Mouse (Mus musculus) ES-E14 (cell line): ENCODE measurements around the gene Stau1.

ENCODE experiments used
- HCFC1 ChIP-seq: IDR thresholded peaks from 2 replicates; pipeline ENCODE4 v1.6.1; 2012; ENCODE audit warnings: low read length, inconsistent platforms, borderline replicate concordance; ENCODE audit not compliant: insufficient read depth
- ZC3H11A ChIP-seq: IDR thresholded peaks from 2 replicates; pipeline ENCODE4 v1.6.1; 2012; ENCODE audit warnings: low read depth, mild to moderate bottlenecking, inconsistent platforms, low read length, borderline replicate concordance
- ZNF384 ChIP-seq: IDR thresholded peaks from 2 replicates; pipeline ENCODE4 v1.6.1; 2012; ENCODE audit warnings: low read depth, low read length, inconsistent platforms

DNA sequence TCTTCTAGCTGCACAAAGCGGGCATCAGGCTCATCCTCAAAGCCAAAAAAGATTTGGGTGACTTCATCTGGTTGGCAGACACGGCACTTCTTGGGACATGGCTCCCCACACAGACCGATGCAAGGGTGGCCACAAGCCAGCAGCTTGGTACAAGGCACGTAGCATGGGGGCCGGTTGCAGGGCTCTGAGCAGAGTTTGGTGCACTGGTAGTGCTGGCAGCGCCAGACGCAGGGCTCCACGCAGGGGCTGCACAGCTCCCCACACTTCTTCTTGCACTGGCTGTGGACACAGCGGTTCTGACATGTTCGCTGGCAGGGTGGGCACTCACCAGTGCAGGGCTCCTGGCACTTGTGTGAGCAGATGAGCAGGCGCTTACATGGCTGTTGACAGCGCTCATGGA is 41.6 kb upstream of the Stau1 start:
- no peak for TF ChIP-seq ZC3H11A
- no peak for TF ChIP-seq ZNF384
- TF ChIP-seq HCFC1: no peak
